ENCODE assay signal across 1 mouse cellular context in the genomic region with DNA sequence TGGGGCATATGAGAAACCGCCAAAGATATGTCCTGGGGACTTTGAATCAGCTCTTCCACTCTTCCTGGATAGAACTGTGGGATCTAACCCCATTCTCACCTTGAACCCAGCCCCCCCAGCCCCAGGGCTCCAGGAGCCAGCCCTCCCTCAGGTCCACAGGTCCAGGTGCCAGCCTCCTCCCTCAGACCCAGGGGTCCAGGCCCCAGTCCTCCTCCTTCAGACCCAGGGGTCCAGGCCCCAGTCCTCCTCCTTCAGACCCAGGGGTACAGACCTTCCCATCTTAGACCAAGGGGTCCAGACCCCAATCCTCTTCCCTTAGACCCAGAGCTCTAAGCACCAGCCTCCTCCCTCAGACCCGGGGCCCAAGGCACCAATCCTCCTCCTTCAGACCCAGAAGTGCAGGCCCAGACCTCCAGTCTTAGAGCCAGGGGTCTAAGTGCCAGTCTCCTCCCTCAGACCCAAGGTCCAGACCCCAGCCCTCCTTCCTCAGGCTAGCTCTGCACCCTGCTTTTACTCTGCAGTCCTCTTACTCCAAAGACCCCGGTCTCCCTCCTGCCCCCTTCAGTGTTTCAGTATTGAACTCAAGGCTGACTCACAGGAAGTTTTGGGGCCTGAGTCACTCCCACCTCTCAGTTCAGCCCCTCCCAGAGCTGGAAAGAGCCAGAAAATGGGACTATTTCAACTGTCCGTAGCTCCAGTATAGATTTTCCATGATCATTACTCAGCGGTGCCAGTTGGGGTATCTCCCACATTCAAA.
TF ChIP-seq lines count a peak whose summit lies in the region.

No protein-coding gene starts in this region.

TF ChIP-seq in MEL, 35 proteins besides CTCF, POLR2A, EP300 and RAD21 (continued from another document):
- TF ChIP-seq USF2 (IDR thresholded peaks at IDR 0.05; ENCODE audit: borderline replicate concordance in 1 of 2, insufficient read depth in 1 of 2, low read depth in 1 of 2, low read length in 2 of 2) (no peak), NELFE (IDR thresholded peaks at IDR 0.05; ENCODE audit: low read depth, low read length) (no peak), JUND (IDR thresholded peaks at IDR 0.05; ENCODE audit: low read depth, low read length) (no peak), MYC (IDR thresholded peaks at IDR 0.05; ENCODE audit: low read depth, low read length) (no peak), ZNF384 (IDR thresholded peaks at IDR 0.05; ENCODE audit: low read depth, low read length) (no peak), MAFK (IDR thresholded peaks at IDR 0.05; ENCODE audit: borderline replicate concordance, low read depth, low read length) (no peak), SIN3A (IDR thresholded peaks at IDR 0.05; ENCODE audit: low read length) (no peak), UBTF (IDR thresholded peaks at IDR 0.05; ENCODE audit: borderline replicate concordance, insufficient read depth, low read depth, low read length) (no peak), ZKSCAN1 (IDR thresholded peaks at IDR 0.05; ENCODE audit: low read depth, low read length) (no peak), CHD1 (IDR thresholded peaks at IDR 0.05; ENCODE audit: low read depth, low read length) (no peak), BHLHE40 (IDR thresholded peaks at IDR 0.05; ENCODE audit: borderline replicate concordance, low read depth, low read length) (no peak), MXI1 (IDR thresholded peaks at IDR 0.05; ENCODE audit: low read depth, low read length) (no peak), HCFC1 (IDR thresholded peaks at IDR 0.05; ENCODE audit: low read depth, low read length) (no peak)
